Mouse (Mus musculus): ENCODE data around the gene Vwa8.

- TF ChIP-seq CTCF (IDR thresholded peaks at IDR 0.05) (no peak), EP300 (IDR thresholded peaks at IDR 0.05) (no peak)
Observed at GRCm38 (mm10) chr14:79242386-79242720, 393.5 kb downstream of the Vwa8 start.
